Mouse (Mus musculus) cerebellum, adult 18-20 months (tissue): ENCODE data around the gene Scg5.

Source experiments
- DNase-seq, 2 experiments: peaks; one replicate each; pipeline ENCODE4 v3.0.0; 2021

The Scg5 gene

GRCm38 (mm10) chr2:113749309-113749708 lies 79.6 kb downstream of the Scg5 start:
- DNase-seq = no peak

- DNase-seq = no peak
Measured at GRCm38 (mm10) chr2:113728581-113728980, 100.3 kb downstream of the Scg5 start.
